In the genomic region with DNA sequence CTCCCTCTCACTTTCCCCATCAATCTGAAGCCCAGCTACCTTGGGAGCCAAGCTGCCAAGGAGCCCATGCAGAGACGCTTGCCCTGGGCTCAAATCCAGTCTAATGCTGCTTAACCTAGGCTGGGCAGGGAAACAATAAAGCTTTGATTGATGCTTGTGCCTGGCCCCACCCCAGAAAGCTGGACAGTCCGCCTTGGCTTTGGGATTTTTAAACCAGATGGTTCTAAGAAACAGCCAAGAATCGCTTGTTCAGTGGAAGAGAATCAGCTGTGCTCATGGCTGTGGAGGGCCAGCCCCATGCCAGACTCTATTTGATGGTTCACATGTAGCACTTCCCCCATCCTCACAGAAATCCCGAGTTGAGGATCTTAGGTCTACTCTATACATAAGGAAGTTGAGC, we compare ENCODE assay signal across 10 mouse cellular contexts. TPM values are rescaled to one million over a fixed set of nuclear protein-coding genes. Genes with fewer than 3 reads are reported as not detected.
A peak's percentile ranks its signal among the peaks of the same experiment; 100 is the strongest.
DNase-seq lines count a peak whose midpoint lies in the region; ATAC-seq and TF ChIP-seq lines count a peak whose summit lies in the region.
"Had no signal": no experiment of that assay in that cellular context is flagged by ENCODE, and none has a peak within 500 bp of the region (broad histone marks: within the 10 kb centered on the region; RNA-seq: fewer than 3 reads in every experiment).

No protein-coding gene starts in this region.

- no peak overlapping the region for H3K9ac ChIP-seq in forebrain, embryonic 15.5 days (replicated peaks)
- no peak overlapping the region for H3K9ac ChIP-seq in forebrain, embryonic 11.5 days (ENCODE audit: low read length)
- no peak overlapping the region for H3K9ac ChIP-seq in midbrain, postnatal 0 days (replicated peaks; ENCODE audit: low read length, poor library complexity, severe bottlenecking)
- H3K9ac ChIP-seq in midbrain, embryonic 14.5 days (replicated peaks; ENCODE audit: low read length) = no peak overlapping the region
- no peak overlapping the region for H3K9ac ChIP-seq in stomach, embryonic 14.5 days (replicated peaks; ENCODE audit: low read depth, low read length)
- H3K9ac ChIP-seq: liver, embryonic 15.5 days; neural tube, embryonic 12.5 days had no signal

- no peaks in the 10 kb centered on the region for H3K27me3 ChIP-seq in forebrain, embryonic 15.5 days
- no peaks in the 10 kb centered on the region for H3K27me3 ChIP-seq in forebrain, embryonic 11.5 days (ENCODE audit: control insufficient read depth, insufficient read depth, low read length)
- H3K27me3 ChIP-seq in midbrain, postnatal 0 days (ENCODE audit: insufficient read depth, low read length) = no peaks in the 10 kb centered on the region
- no peaks in the 10 kb centered on the region for H3K27me3 ChIP-seq in midbrain, embryonic 14.5 days (ENCODE audit: control insufficient read depth, insufficient read depth, low read length)
- no peaks in the 10 kb centered on the region for H3K27me3 ChIP-seq in stomach, embryonic 14.5 days (ENCODE audit: control insufficient read depth, insufficient read depth, low read length)
- H3K27me3 ChIP-seq: liver, embryonic 15.5 days; neural tube, embryonic 12.5 days had no signal

- no peak overlapping the region for H3K4me2 ChIP-seq in forebrain, embryonic 15.5 days (replicated peaks)
- H3K4me2 ChIP-seq in forebrain, embryonic 11.5 days (ENCODE audit: low read depth, low read length, severe bottlenecking) = no peak overlapping the region
- H3K4me2 ChIP-seq in midbrain, postnatal 0 days (ENCODE audit: low read depth, low read length, poor library complexity, severe bottlenecking) = no peak overlapping the region
- no peak overlapping the region for H3K4me2 ChIP-seq in midbrain, embryonic 14.5 days (ENCODE audit: low read length)
- H3K4me2 ChIP-seq in stomach, embryonic 14.5 days (replicated peaks; ENCODE audit: low read depth, low read length) = no peak overlapping the region
- H3K4me2 ChIP-seq: liver, embryonic 15.5 days; neural tube, embryonic 12.5 days had no signal

- WGBS in forebrain, embryonic 15.5 days = 53% methylated on average over 4 of the region's 4 CpGs
- WGBS in forebrain, embryonic 11.5 days = 74% methylated on average over 4 of the region's 4 CpGs
- 55% methylated on average over 4 of the region's 4 CpGs for WGBS in midbrain, postnatal 0 days
- WGBS in midbrain, embryonic 14.5 days = 77% methylated on average over 4 of the region's 4 CpGs
- 28% methylated on average over 4 of the region's 4 CpGs for WGBS in stomach, embryonic 14.5 days

- peaks cover 15% of the 10 kb centered on the region for H3K4me1 ChIP-seq in forebrain, embryonic 15.5 days
- no peaks in the 10 kb centered on the region for H3K4me1 ChIP-seq in forebrain, embryonic 11.5 days (replicated peaks; ENCODE audit: control insufficient read depth, insufficient read depth, low read length)
- H3K4me1 ChIP-seq in midbrain, postnatal 0 days (ENCODE audit: insufficient read depth, low read length) = no peaks in the 10 kb centered on the region
- no peaks in the 10 kb centered on the region for H3K4me1 ChIP-seq in midbrain, embryonic 14.5 days (ENCODE audit: control insufficient read depth, insufficient read depth, low read length)
- peaks cover 8% of the 10 kb centered on the region; the same call in 1 of the 2 replicates for H3K4me1 ChIP-seq in stomach, embryonic 14.5 days (ENCODE audit: control insufficient read depth, insufficient read depth, low read length)
- H3K4me1 ChIP-seq: liver, embryonic 15.5 days; neural tube, embryonic 12.5 days had no signal

- no peaks in the 10 kb centered on the region for H3K36me3 ChIP-seq in forebrain, embryonic 15.5 days
- H3K36me3 ChIP-seq in forebrain, embryonic 11.5 days (ENCODE audit: control insufficient read depth, insufficient read depth, low read length) = no peaks in the 10 kb centered on the region
- no peaks in the 10 kb centered on the region for H3K36me3 ChIP-seq in midbrain, postnatal 0 days (ENCODE audit: insufficient read depth, low read length)
- no peaks in the 10 kb centered on the region for H3K36me3 ChIP-seq in midbrain, embryonic 14.5 days (ENCODE audit: control insufficient read depth, insufficient read depth, low read length)
- H3K36me3 ChIP-seq in stomach, embryonic 14.5 days (ENCODE audit: control insufficient read depth, insufficient read depth, low read length) = no peaks in the 10 kb centered on the region
- H3K36me3 ChIP-seq: liver, embryonic 15.5 days; neural tube, embryonic 12.5 days had no signal

- no peak overlapping the region for H3K4me3 ChIP-seq in forebrain, embryonic 15.5 days
- H3K4me3 ChIP-seq in forebrain, embryonic 11.5 days (ENCODE audit: low read depth, low read length) = no peak overlapping the region
- no peak overlapping the region for H3K4me3 ChIP-seq in midbrain, postnatal 0 days (ENCODE audit: low read depth, low read length)
- no peak overlapping the region for H3K4me3 ChIP-seq in midbrain, embryonic 14.5 days (replicated peaks; ENCODE audit: low read depth, low read length)
- no peak overlapping the region for H3K4me3 ChIP-seq in stomach, embryonic 14.5 days (ENCODE audit: low read depth, low read length)
- H3K4me3 ChIP-seq: liver, embryonic 15.5 days; neural tube, embryonic 12.5 days had no signal

- no peak for TF ChIP-seq CTCF in midbrain, postnatal 0 days (IDR thresholded peaks at IDR 0.05)

- peak overlapping the region; percentile 52 for H3K27ac ChIP-seq in forebrain, embryonic 15.5 days (replicated peaks)
- no peak overlapping the region for H3K27ac ChIP-seq in forebrain, embryonic 11.5 days (ENCODE audit: low read depth, low read length)
- H3K27ac ChIP-seq in midbrain, postnatal 0 days (ENCODE audit: low read depth, low read length) = no peak overlapping the region
- no peak overlapping the region for H3K27ac ChIP-seq in midbrain, embryonic 14.5 days (replicated peaks; ENCODE audit: low read depth, low read length)
- H3K27ac ChIP-seq in stomach, embryonic 14.5 days (ENCODE audit: low read length) = no peak overlapping the region
- H3K27ac ChIP-seq: liver, embryonic 15.5 days; neural tube, embryonic 12.5 days had no signal

- H3K9me3 ChIP-seq in forebrain, embryonic 15.5 days = no peaks in the 10 kb centered on the region
- H3K9me3 ChIP-seq in forebrain, embryonic 11.5 days (ENCODE audit: control insufficient read depth, low read length) = no peaks in the 10 kb centered on the region
- H3K9me3 ChIP-seq in midbrain, postnatal 0 days (ENCODE audit: low read length) = no peaks in the 10 kb centered on the region
- no peaks in the 10 kb centered on the region for H3K9me3 ChIP-seq in midbrain, embryonic 14.5 days (ENCODE audit: control insufficient read depth, low read length)
- no peaks in the 10 kb centered on the region for H3K9me3 ChIP-seq in stomach, embryonic 14.5 days (ENCODE audit: control insufficient read depth, low read depth, low read length)
- H3K9me3 ChIP-seq: liver, embryonic 15.5 days; neural tube, embryonic 12.5 days had no signal

- ATAC-seq in forebrain, embryonic 15.5 days (replicated peaks) = peak; percentile 71
- no peak for ATAC-seq in forebrain, embryonic 11.5 days (replicated peaks; ENCODE audit: low FRiP score)
- ATAC-seq in midbrain, postnatal 0 days (ENCODE audit: low FRiP score) = 0 out of 2 replicates have a peak, but pooled peaks have one; percentile 34
- no peak for ATAC-seq in midbrain, embryonic 14.5 days (ENCODE audit: low FRiP score, low TSS enrichment)
- peak; percentile 33; the same call in 1 of the 2 replicates for ATAC-seq in stomach, embryonic 14.5 days (ENCODE audit: insufficient number of reproducible peaks, insufficient read depth, low FRiP score, low read depth)

- DNase-seq in forebrain, embryonic 11.5 days (ENCODE audit: low spot score) = no peak
- DNase-seq in midbrain, postnatal 0 days (ENCODE audit: low spot score) = peak; percentile 80
- DNase-seq in midbrain, embryonic 14.5 days = no peak
- peak; percentile 41 for DNase-seq in gastrocnemius, postnatal 25 days
- no peak for DNase-seq in frontal cortex, postnatal 25 days (ENCODE audit: low spot score in 2 of 2)
- no peak for DNase-seq in adrenal gland, adult 2 months

RNA-seq across cellular contexts. Expression of a gene that starts 60.0 kb away (rescaled TPM):
- 61.4 and 64.4 TPM in 2 replicates for polyA plus RNA-seq in forebrain, embryonic 15.5 days (2015; fragmentation: Nextera tagmentation; extraction: Ambion mirVana)
- 106 and 107 TPM in 2 replicates for polyA plus RNA-seq in forebrain, embryonic 11.5 days (2014; fragmentation: Nextera tagmentation; extraction: Ambion mirVana)
- total RNA-seq in midbrain, postnatal 0 days (2014; rRNA removed) = 16.0 and 21.8 TPM in 2 replicates
- 96.0 and 105 TPM in 2 replicates for polyA plus RNA-seq in midbrain, postnatal 0 days (2015; fragmentation: Nextera tagmentation; extraction: Ambion mirVana)
- polyA plus RNA-seq in midbrain, embryonic 14.5 days (2014; fragmentation: Nextera tagmentation; extraction: Ambion mirVana) = 87.6 and 101 TPM in 2 replicates
- 100 to 1,000 TPM; 120 to 124 TPM for total RNA-seq in gastrocnemius, postnatal 25 days (2021)
- 96.3 and 98.1 TPM in 2 replicates for polyA plus RNA-seq in stomach, embryonic 14.5 days (2014; fragmentation: Nextera tagmentation; extraction: Ambion mirVana)
- 100 to 1,000 TPM; 390 to 447 TPM for total RNA-seq in adrenal gland, adult 2 months (2021)
- polyA plus RNA-seq in adrenal gland, adult 2 months (2012; rRNA removed) = 28.6 and 38.8 TPM in 2 replicates

Comparison
In these comparisons a context has a peak if more than half of its experiments do, and no peak if none do; other contexts are left out.
1. ATAC-seq: peak in forebrain, embryonic 15.5 days (single experiment), midbrain, postnatal 0 days (single experiment) and stomach, embryonic 14.5 days (single experiment); none in forebrain, embryonic 11.5 days (single experiment) and midbrain, embryonic 14.5 days (single experiment).
2. DNase-seq: peak in midbrain, postnatal 0 days (single experiment) and gastrocnemius, postnatal 25 days (single experiment); none in forebrain, embryonic 11.5 days (single experiment), midbrain, embryonic 14.5 days (single experiment), frontal cortex, postnatal 25 days (0 of 2) and adrenal gland, adult 2 months (single experiment).